In genomic region chr8:114891252-114891651, GRCm38 (mm10) we compare ENCODE assay signal across 20 mouse cellular contexts.
"Had no signal": no experiment of that assay in that cellular context is flagged by ENCODE, and none has a peak within 500 bp of the region (broad histone marks: within the 10 kb centered on the region; RNA-seq: fewer than 3 reads in every experiment).

No protein-coding gene starts in this region.

- H3K27ac ChIP-seq: kidney, embryonic 15.5 days; left cerebral cortex, adult 2 months; liver, embryonic 13.5 days; neural tube, embryonic 12.5 days; neural tube, embryonic 15.5 days; stomach, postnatal 0 days had no signal

- H3K27me3 ChIP-seq: kidney, embryonic 15.5 days; liver, embryonic 13.5 days; neural tube, embryonic 12.5 days; neural tube, embryonic 15.5 days had no signal

- H3K9me3 ChIP-seq: kidney, embryonic 15.5 days; liver, embryonic 13.5 days; neural tube, embryonic 12.5 days; neural tube, embryonic 15.5 days had no signal

- H3K4me1 ChIP-seq: liver, embryonic 13.5 days had no signal

- H3K9ac ChIP-seq: kidney, embryonic 15.5 days; liver, embryonic 13.5 days; neural tube, embryonic 12.5 days; neural tube, embryonic 15.5 days had no signal

- DNase-seq: kidney, adult 8-10 months; kidney, postnatal 10 days; kidney, postnatal 36 days; layer of hippocampus, postnatal 36 days; liver, embryonic 13.5 days; lung, adult 2 months; lung, postnatal 14 days; lung, postnatal 4 days; midbrain, embryonic 14.5 days; right cerebral cortex, adult 18-20 months; right cerebral cortex, postnatal 14 days; right cerebral cortex, postnatal 4 days; thymus, adult 2 months; thymus, postnatal 14 days had no signal

- H3K36me3 ChIP-seq: kidney, embryonic 15.5 days; liver, embryonic 13.5 days; neural tube, embryonic 12.5 days; neural tube, embryonic 15.5 days had no signal

- H3K4me2 ChIP-seq: kidney, embryonic 15.5 days; liver, embryonic 13.5 days; midbrain, embryonic 11.5 days; neural tube, embryonic 12.5 days; neural tube, embryonic 15.5 days had no signal

- H3K4me3 ChIP-seq: kidney, embryonic 15.5 days; left cerebral cortex, adult 2 months; liver, embryonic 13.5 days; neural tube, embryonic 12.5 days; neural tube, embryonic 15.5 days had no signal
